Mouse (Mus musculus): Measurements from ENCODE around the gene Sergef.

- TF ChIP-seq CTCF (IDR thresholded peaks at IDR 0.05; ENCODE audit: borderline replicate concordance, insufficient read depth, low read length) (no peak), POLR2A (IDR thresholded peaks at IDR 0.05; ENCODE audit: low read depth, low read length) (no peak)
Observed at GRCm38 (mm10) chr7:46588005-46588404, 51.6 kb downstream of the Sergef start.
